Mouse (Mus musculus) forebrain, embryonic 10.5 days (tissue): ENCODE measurements around the gene Col6a5. TPM values are rescaled to one million over a fixed set of nuclear protein-coding genes. Genes with fewer than 3 reads are reported as not detected.

Source experiments
- polyA plus RNA-seq: library from polyadenylated mRNA; unstranded; fragments of >200 nt; fragmentation: Nextera tagmentation; extraction: Ambion mirVana; gene quantifications from 2 replicates; pipeline ENCODE4 v1.2.1, GENCODE M21; 2016

Col6a5 gene
- polyA plus RNA-seq, 1 experiment from 2014 or later, result not detected

Other genes starting within 250 kb of the Col6a5 start
- 0.02 TPM in 2 replicates for gene Col6a6, start 132.5 kb downstream of the Col6a5 start, polyA plus RNA-seq
- gene Col6a4, start 136.1 kb upstream of the Col6a5 start, polyA plus RNA-seq, result 0.20 TPM in 1 of 2 replicates, not detected in the other
- gene Glyctk, start 197.5 kb upstream of the Col6a5 start, polyA plus RNA-seq, result 6.8 and 8.0 TPM in 2 replicates
- 28.3 and 30.2 TPM in 2 replicates for gene Wdr82, start 210.3 kb upstream of the Col6a5 start, polyA plus RNA-seq
- 42.0 and 50.7 TPM in 2 replicates for gene Ppm1m, start 239.1 kb upstream of the Col6a5 start, polyA plus RNA-seq
- gene Twf2, start 242.5 kb upstream of the Col6a5 start, polyA plus RNA-seq, result 70.9 and 71.8 TPM in 2 replicates